2 mouse cellular contexts compared by ENCODE assay signal in genomic region chr5:3505553-3505952, GRCm38 (mm10).
TF ChIP-seq lines count a peak whose summit lies in the region.

No protein-coding gene starts in this region.

TF ChIP-seq in CH12.LX, 34 proteins besides CTCF, POLR2A, EP300 and RAD21 (continued from another document):
- TF ChIP-seq KAT2A (IDR thresholded peaks at IDR 0.05; ENCODE audit: insufficient replicate concordance, low read length) = no peak
- no peak for TF ChIP-seq USF2 (conservative IDR thresholded peaks at IDR 0.05; ENCODE audit: low read depth, low read length)
- TF ChIP-seq TCF12 (IDR thresholded peaks at IDR 0.05; ENCODE audit: low read depth, low read length) = no peak
- no peak for TF ChIP-seq CHD2 (IDR thresholded peaks at IDR 0.05; ENCODE audit: low read length)
- TF ChIP-seq JUN (IDR thresholded peaks at IDR 0.05; ENCODE audit: insufficient read depth, low read depth, low read length) = peak; percentile 18; the same call in 1 of the 2 replicates
- peak; percentile 66; the same call in 1 of the 2 replicates for TF ChIP-seq ZNF384 (IDR thresholded peaks at IDR 0.05; ENCODE audit: low read depth, low read length)
- peak; percentile 56 for TF ChIP-seq JUND (conservative IDR thresholded peaks at IDR 0.05; ENCODE audit: low read depth, low read length)
- TF ChIP-seq MYC (IDR thresholded peaks at IDR 0.05; ENCODE audit: low read depth, low read length) = peak; percentile 54; the same call in 1 of the 2 replicates

TF ChIP-seq in MEL, 35 proteins besides CTCF, POLR2A, EP300 and RAD21 (continued from another document):
- TF ChIP-seq CHD1 (IDR thresholded peaks at IDR 0.05; ENCODE audit: low read depth, low read length) (0 out of 2 replicates have a peak, but pooled peaks have one; percentile 47), ZKSCAN1 (IDR thresholded peaks at IDR 0.05; ENCODE audit: low read depth, low read length) (peak; percentile 33; the same call in 1 of the 2 replicates), ZMIZ1 (IDR thresholded peaks at IDR 0.05; ENCODE audit: low read depth, low read length) (no peak), USF2 (IDR thresholded peaks at IDR 0.05; ENCODE audit: borderline replicate concordance in 1 of 2, insufficient read depth in 1 of 2, low read depth in 1 of 2, low read length in 2 of 2) (no peak), GATA1 (IDR thresholded peaks at IDR 0.05; ENCODE audit: low read depth, low read length) (peak; percentile 83), TAL1 (IDR thresholded peaks at IDR 0.05; ENCODE audit: low read length) (no peak), BHLHE40 (IDR thresholded peaks at IDR 0.05; ENCODE audit: borderline replicate concordance, low read depth, low read length) (peak; percentile 46; the same call in 1 of the 2 replicates), POLR2AphosphoS5 (IDR thresholded peaks at IDR 0.05; ENCODE audit: borderline replicate concordance, low read depth, low read length) (no peak), JUND (IDR thresholded peaks at IDR 0.05; ENCODE audit: low read depth, low read length) (no peak), NRF1 (IDR thresholded peaks at IDR 0.05; ENCODE audit: insufficient read depth, low read depth, low read length, poor library complexity, severe bottlenecking) (no peak), CHD2 (IDR thresholded peaks at IDR 0.05; ENCODE audit: low read length) (no peak), RCOR1 (IDR thresholded peaks at IDR 0.05; ENCODE audit: low read depth, low read length) (peak; percentile 68), MAX (IDR thresholded peaks at IDR 0.05; ENCODE audit: low read length) (peak; percentile 97), ETS1 (IDR thresholded peaks at IDR 0.05; ENCODE audit: low read depth, low read length) (peak; percentile 84), SIN3A (IDR thresholded peaks at IDR 0.05; ENCODE audit: low read length) (peak; percentile 94), MYB (IDR thresholded peaks at IDR 0.05; ENCODE audit: low read depth, low read length) (no peak), MAZ (IDR thresholded peaks at IDR 0.05; ENCODE audit: low read depth, low read length) (no peak), MXI1 (IDR thresholded peaks at IDR 0.05; ENCODE audit: low read depth, low read length) (peak; percentile 97), E2F4 (IDR thresholded peaks at IDR 0.05; ENCODE audit: borderline replicate concordance, low read depth, low read length) (no peak; the same call in 1 of the 2 replicates), ZC3H11A (IDR thresholded peaks at IDR 0.05; ENCODE audit: low read depth, low read length) (0 out of 2 replicates have a peak, but pooled peaks have one; percentile 13), TBP (IDR thresholded peaks at IDR 0.05; ENCODE audit: low read depth, low read length) (no peak), GABPA (IDR thresholded peaks at IDR 0.05; ENCODE audit: low read depth, low read length) (no peak), MAFK (IDR thresholded peaks at IDR 0.05; ENCODE audit: borderline replicate concordance, low read depth, low read length) (no peak), NELFE (IDR thresholded peaks at IDR 0.05; ENCODE audit: low read depth, low read length) (no peak), POLR2AphosphoS2 (IDR thresholded peaks at IDR 0.05; ENCODE audit: low read length) (0 out of 2 replicates have a peak, but pooled peaks have one; percentile 6), HCFC1 (IDR thresholded peaks at IDR 0.05; ENCODE audit: low read depth, low read length) (peak; percentile 55; the same call in 1 of the 2 replicates), ZNF384 (IDR thresholded peaks at IDR 0.05; ENCODE audit: low read depth, low read length) (peak; percentile 98), UBTF (IDR thresholded peaks at IDR 0.05; ENCODE audit: borderline replicate concordance, insufficient read depth, low read depth, low read length) (no peak), ELF1 (IDR thresholded peaks at IDR 0.05; ENCODE audit: low read depth, low read length) (peak; percentile 92), MYC (IDR thresholded peaks at IDR 0.05; ENCODE audit: low read depth, low read length) (peak; percentile 98), KAT2A (conservative IDR thresholded peaks at IDR 0.05; ENCODE audit: low read depth, low read length) (no peak), USF1 (IDR thresholded peaks at IDR 0.05; ENCODE audit: low read depth, low read length) (peak; percentile 58; the same call in 1 of the 2 replicates), MEF2A (IDR thresholded peaks at IDR 0.05; ENCODE audit: extremely low read depth, insufficient replicate concordance, low read depth, low read length, poor library complexity, severe bottlenecking) (no peak), TCF12 (IDR thresholded peaks at IDR 0.05; ENCODE audit: low read depth, low read length) (peak; percentile 50; the same call in 1 of the 2 replicates)
